Mouse (Mus musculus): ENCODE results near the gene Cdh24. TPM values are rescaled to one million over a fixed set of nuclear protein-coding genes. Genes with fewer than 3 reads are reported as not detected.
"Not testable (repeated sequence)": the region's sequence is repeated elsewhere in the genome, so short reads cannot be mapped to it uniquely, and the experiment has no call there.

Gene Cdh24
- total RNA-seq, 2 experiments from 2014 or later = 0.36 to 0.59 TPM

GRCm38 (mm10) chr14:54614130-54614529 is 27.0 kb downstream of the Cdh24 start:
- not testable (repeated sequence) for DNase-seq
- intact Hi-C loops (cut with DNase I) = loop anchor here (5.0 kb wide), 1 partner anchor 33 kb away; no protein-coding TSS in a partner anchor

- intact Hi-C loops (cut with DNase I) = loop anchor here (5.0 kb wide), 1 partner anchor 37 kb away; no protein-coding TSS in a partner anchor
- DNase-seq = no peak
Measured at GRCm38 (mm10) chr14:54610648-54611047, 30.5 kb downstream of the Cdh24 start.

GRCm38 (mm10) chr14:54609962-54610361 is 31.2 kb downstream of the Cdh24 start:
- intact Hi-C loops (cut with DNase I) = loop anchor here (5.0 kb wide), 1 partner anchor 37 kb away; no protein-coding TSS in a partner anchor
- DNase-seq = no peak

- DNase-seq = no peak
- intact Hi-C loops (cut with DNase I) = no loop called here
Measured at GRCm38 (mm10) chr14:54609245-54609644, 31.9 kb downstream of the Cdh24 start.

- intact Hi-C loops (cut with DNase I) = loop anchor here (1.0 kb wide), 1 partner anchor 10 kb away; no protein-coding TSS in a partner anchor
- no peak for DNase-seq
Measured at GRCm38 (mm10) chr14:54607226-54607625, 33.9 kb downstream of the Cdh24 start.

GRCm38 (mm10) chr14:54605752-54606321 is 35.3 kb downstream of the Cdh24 start, which contains the start of gene 4931414P19Rik:
Gene 4931414P19Rik (minus strand): TSS chr14:54605993.
- intact Hi-C loops (cut with DNase I) = no loop called here

GRCm38 (mm10) chr14:54603686-54604085 is 37.5 kb downstream of the Cdh24 start:
- intact Hi-C loops (cut with DNase I) = no loop called here
- DNase-seq = no peak

More at GRCm38 (mm10) chr14:54605752-54606321, 35.3 kb downstream of the Cdh24 start, which contains the start of gene 4931414P19Rik:
- DNase-seq = peak; percentile 66 to 74

- intact Hi-C loops (cut with DNase I) = no loop called here
- peak; percentile 89 to 95 for DNase-seq
Measured at GRCm38 (mm10) chr14:54603038-54603654, 38.0 kb downstream of the Cdh24 start.

GRCm38 (mm10) chr14:54602613-54603012 is 38.6 kb downstream of the Cdh24 start:
- intact Hi-C loops (cut with DNase I) = no loop called here

GRCm38 (mm10) chr14:54601601-54602000 is 39.6 kb downstream of the Cdh24 start:
- intact Hi-C loops (cut with DNase I) = no loop called here
- DNase-seq = no peak

More at GRCm38 (mm10) chr14:54602613-54603012, 38.6 kb downstream of the Cdh24 start:
- DNase-seq = no peak

GRCm38 (mm10) chr14:54597084-54597483 is 44.1 kb downstream of the Cdh24 start:
- intact Hi-C loops (cut with DNase I) = no loop called here
- no peak for DNase-seq

- no peak for DNase-seq
- intact Hi-C loops (cut with DNase I) = no loop called here
Measured at GRCm38 (mm10) chr14:54594631-54595414, 46.3 kb downstream of the Cdh24 start.

- no peak for DNase-seq
- intact Hi-C loops (cut with DNase I) = no loop called here
Measured at GRCm38 (mm10) chr14:54594055-54594454, 47.1 kb downstream of the Cdh24 start.

GRCm38 (mm10) chr14:54592319-54592934 is 48.7 kb downstream of the Cdh24 start:
- intact Hi-C loops (cut with DNase I) = no loop called here
- no peak for DNase-seq

GRCm38 (mm10) chr14:54591056-54591455 is 50.1 kb downstream of the Cdh24 start:
- intact Hi-C loops (cut with DNase I) = no loop called here
- no peak for DNase-seq

- intact Hi-C loops (cut with DNase I) = loop anchor here (2.0 kb wide), 1 partner anchor 59 kb away; no protein-coding TSS in a partner anchor
- peak in 1 of 2 experiments; percentile 49 for DNase-seq
Measured at GRCm38 (mm10) chr14:54583681-54584338, 57.4 kb downstream of the Cdh24 start.

GRCm38 (mm10) chr14:54582536-54582935 is 58.6 kb downstream of the Cdh24 start:
- intact Hi-C loops (cut with DNase I) = loop anchor here (2.0 kb wide), 1 partner anchor 60 kb away; no protein-coding TSS in a partner anchor
- no peak for DNase-seq

Measured in gastrocnemius, postnatal 36 days (tissue).